Mouse (Mus musculus): ENCODE measurements around the gene Ift81. TPM values are rescaled to one million over a fixed set of nuclear protein-coding genes. Genes with fewer than 3 reads are reported as not detected.
A peak's percentile ranks its signal among the peaks of the same experiment; 100 is the strongest.
"Not testable (repeated sequence)": the region's sequence is repeated elsewhere in the genome, so short reads cannot be mapped to it uniquely, and the experiment has no call there.

Gene Ift81
- 76.2 and 84.5 TPM in 2 replicates for polyA plus RNA-seq (2015; fragmentation: Nextera tagmentation; extraction: Ambion mirVana)

GRCm38 (mm10) chr5:122613908-122614732, at the start of gene Ift81:
Ift81 (minus strand) TSS chr5:122614518.
- no peaks in the 10 kb centered on the region for H3K9me3 ChIP-seq
- no peaks in the 10 kb centered on the region for H3K27me3 ChIP-seq
- peak within 1 kb of the TSS; percentile 89 for H3K9ac ChIP-seq (replicated peaks)
- H3K4me2 ChIP-seq (replicated peaks), result peak within 1 kb of the TSS; percentile 69
- peak within 1 kb of the TSS; percentile 92 for H3K27ac ChIP-seq
- H3K36me3 ChIP-seq, result peaks cover 12% of the 10 kb centered on the region
- peak within 1 kb of the TSS; percentile 85 for H3K4me3 ChIP-seq (replicated peaks)
- ATAC-seq, result peak; percentile 94
- peaks cover 19% of the 10 kb centered on the region for H3K4me1 ChIP-seq (replicated peaks)
- WGBS, result 2% methylated on average over 67 of the region's 67 CpGs

- no peak overlapping the region for H3K4me3 ChIP-seq (replicated peaks)
- no peaks in the 10 kb centered on the region for H3K9me3 ChIP-seq
- no peak overlapping the region for H3K27ac ChIP-seq
- H3K27me3 ChIP-seq, result no peaks in the 10 kb centered on the region
- H3K4me2 ChIP-seq (replicated peaks), result no peak overlapping the region
- ATAC-seq, result no peak
- WGBS, result 92% methylated on average over 6 of the region's 6 CpGs
- H3K4me1 ChIP-seq (replicated peaks), result no peaks in the 10 kb centered on the region
- no peak overlapping the region for H3K9ac ChIP-seq (replicated peaks)
- no peaks in the 10 kb centered on the region for H3K36me3 ChIP-seq
These were observed 48.2 kb upstream of the Ift81 start for GRCm38 (mm10) chr5:122662501-122662900.

- Histone ChIP-seq H3K4me1 (replicated peaks) (peaks cover 30% of the 10 kb centered on the region), H3K4me2 (replicated peaks) (no peak overlapping the region), H3K4me3 (replicated peaks) (no peak overlapping the region), H3K36me3 (no peaks in the 10 kb centered on the region), H3K27me3 (no peaks in the 10 kb centered on the region), H3K9ac (replicated peaks) (no peak overlapping the region), H3K9me3 (no peaks in the 10 kb centered on the region), H3K27ac (no peak overlapping the region)
- no peak for ATAC-seq
- 94% methylated on average over 12 of the region's 12 CpGs for whole genome bisulfite sequencing
These were observed 42.5 kb upstream of the Ift81 start for GRCm38 (mm10) chr5:122656808-122657207.

- Histone ChIP-seq H3K9me3 (no peaks in the 10 kb centered on the region), H3K27ac (peak overlapping the region; percentile 89), H3K36me3 (no peaks in the 10 kb centered on the region), H3K27me3 (no peaks in the 10 kb centered on the region), H3K9ac (replicated peaks) (no peak overlapping the region), H3K4me2 (replicated peaks) (peak overlapping the region; percentile 28; the same call in 1 of the 2 replicates), H3K4me1 (replicated peaks) (peaks cover 30% of the 10 kb centered on the region), H3K4me3 (replicated peaks) (no peak overlapping the region)
- WGBS, result 31% methylated on average over 5 of the region's 5 CpGs
- no peak; the same call in 1 of the 2 replicates for ATAC-seq
These were observed 39.9 kb upstream of the Ift81 start for GRCm38 (mm10) chr5:122654268-122654573.

- Histone ChIP-seq H3K4me2 (replicated peaks) (peak overlapping the region; percentile 28), H3K27me3 (no peaks in the 10 kb centered on the region), H3K27ac (peak overlapping the region; percentile 89), H3K9me3 (no peaks in the 10 kb centered on the region), H3K9ac (replicated peaks) (no peak overlapping the region; the same call in 1 of the 2 replicates), H3K4me3 (replicated peaks) (no peak overlapping the region), H3K36me3 (no peaks in the 10 kb centered on the region), H3K4me1 (replicated peaks) (peaks cover 30% of the 10 kb centered on the region)
- ATAC-seq, result peak; percentile 93
- 14% methylated on average over 15 of the region's 15 CpGs for WGBS
These were observed 39.3 kb upstream of the Ift81 start for GRCm38 (mm10) chr5:122653446-122654267.

GRCm38 (mm10) chr5:122653112-122653445, 38.8 kb upstream of the Ift81 start:
- no peak overlapping the region; the same call in 1 of the 2 replicates for H3K9ac ChIP-seq (replicated peaks)
- no peaks in the 10 kb centered on the region for H3K9me3 ChIP-seq
- peak overlapping the region; percentile 28 for H3K4me2 ChIP-seq (replicated peaks)
- H3K36me3 ChIP-seq, result no peaks in the 10 kb centered on the region
- ATAC-seq, result peak; percentile 37; the same call in 1 of the 2 replicates
- H3K4me3 ChIP-seq (replicated peaks), result no peak overlapping the region
- WGBS, result 33% methylated on average over 10 of the region's 10 CpGs
- peaks cover 30% of the 10 kb centered on the region for H3K4me1 ChIP-seq (replicated peaks)
- no peaks in the 10 kb centered on the region for H3K27me3 ChIP-seq
- H3K27ac ChIP-seq, result peak overlapping the region; percentile 89

- Histone ChIP-seq H3K27me3 (no peaks in the 10 kb centered on the region), H3K4me2 (replicated peaks) (0 out of 2 replicates have a peak overlapping the region, but pooled peaks have one; percentile 11), H3K9me3 (no peaks in the 10 kb centered on the region), H3K4me1 (replicated peaks) (peaks cover 30% of the 10 kb centered on the region), H3K36me3 (no peaks in the 10 kb centered on the region), H3K9ac (replicated peaks) (no peak overlapping the region), H3K27ac (peak overlapping the region; percentile 89), H3K4me3 (replicated peaks) (no peak overlapping the region)
- 75% methylated on average over 7 of the region's 7 CpGs for WGBS
- no peak for ATAC-seq
These were observed 38.2 kb upstream of the Ift81 start for GRCm38 (mm10) chr5:122652506-122652905.

GRCm38 (mm10) chr5:122650100-122650499, 35.8 kb upstream of the Ift81 start:
- no peak overlapping the region for H3K9ac ChIP-seq (replicated peaks)
- WGBS, result 92% methylated on average over 8 of the region's 8 CpGs

GRCm38 (mm10) chr5:122649264-122649663, 34.9 kb upstream of the Ift81 start:
- Histone ChIP-seq H3K9ac (replicated peaks) (no peak overlapping the region), H3K36me3 (no peaks in the 10 kb centered on the region), H3K4me3 (replicated peaks) (no peak overlapping the region), H3K27me3 (no peaks in the 10 kb centered on the region), H3K9me3 (no peaks in the 10 kb centered on the region), H3K4me1 (replicated peaks) (peaks cover 25% of the 10 kb centered on the region), H3K27ac (no peak overlapping the region), H3K4me2 (replicated peaks) (no peak overlapping the region)
- 86% methylated on average over 8 of the region's 8 CpGs for WGBS
- no peak for ATAC-seq

More at GRCm38 (mm10) chr5:122650100-122650499, 35.8 kb upstream of the Ift81 start:
- no peaks in the 10 kb centered on the region for H3K36me3 ChIP-seq
- H3K4me2 ChIP-seq (replicated peaks), result no peak overlapping the region
- H3K27ac ChIP-seq, result no peak overlapping the region
- no peak overlapping the region for H3K4me3 ChIP-seq (replicated peaks)
- no peak for ATAC-seq
- H3K27me3 ChIP-seq, result no peaks in the 10 kb centered on the region
- H3K4me1 ChIP-seq (replicated peaks), result peaks cover 30% of the 10 kb centered on the region
- no peaks in the 10 kb centered on the region for H3K9me3 ChIP-seq

GRCm38 (mm10) chr5:122647952-122648374, 33.6 kb upstream of the Ift81 start:
- H3K9me3 ChIP-seq; H3K27me3 ChIP-seq; H3K4me3 ChIP-seq (replicated peaks); H3K27ac ChIP-seq; H3K36me3 ChIP-seq; ATAC-seq; H3K9ac ChIP-seq (replicated peaks); H3K4me2 ChIP-seq (replicated peaks): not testable (repeated sequence)
- peaks cover 19% of the 10 kb centered on the region for H3K4me1 ChIP-seq (replicated peaks)
- 95% methylated on average over 14 of the region's 14 CpGs for WGBS

- 65% methylated on average over 9 of the region's 9 CpGs for WGBS
- Histone ChIP-seq H3K27me3 (no peaks in the 10 kb centered on the region), H3K4me2 (replicated peaks) (no peak overlapping the region), H3K27ac (peak overlapping the region; percentile 63; the same call in 1 of the 2 replicates), H3K9ac (replicated peaks) (no peak overlapping the region), H3K9me3 (no peaks in the 10 kb centered on the region), H3K4me1 (replicated peaks) (peaks cover 14% of the 10 kb centered on the region), H3K4me3 (replicated peaks) (no peak overlapping the region), H3K36me3 (no peaks in the 10 kb centered on the region)
- peak; percentile 58; the same call in 1 of the 2 replicates for ATAC-seq
These were observed 33.1 kb upstream of the Ift81 start for GRCm38 (mm10) chr5:122647256-122647924.
